Mouse (Mus musculus): ENCODE data around the gene Zfp296.

DNA sequence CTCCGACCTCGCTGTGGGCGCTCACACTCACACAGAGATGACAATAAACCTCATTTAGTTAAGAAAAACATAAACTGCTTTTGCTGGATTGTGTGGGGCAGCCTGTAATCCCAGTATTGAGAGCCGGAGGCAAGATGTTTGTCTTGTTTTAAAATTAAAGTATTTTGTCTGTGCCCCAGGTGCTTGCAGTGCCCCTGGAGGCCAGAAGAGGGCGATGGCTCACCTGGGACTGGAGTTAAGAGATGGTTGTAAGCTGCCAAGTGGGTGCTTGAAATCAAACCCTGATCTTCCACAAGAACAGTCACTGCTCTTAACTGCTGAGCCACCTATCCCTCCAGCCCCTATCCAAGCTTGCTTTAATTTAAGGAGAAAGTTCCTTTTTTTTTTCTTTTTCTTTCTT is 33.9 kb downstream of the Zfp296 start:
- peak; percentile 13; the same call in 1 of the 2 replicates for TF ChIP-seq CTCF (IDR thresholded peaks at IDR 0.05; ENCODE audit: borderline replicate concordance, extremely low read depth, insufficient read depth, insufficient read length)
- TF ChIP-seq POLR2A (IDR thresholded peaks at IDR 0.05; ENCODE audit: borderline replicate concordance, extremely low read depth, insufficient read depth, insufficient read length, poor library complexity, severe bottlenecking): no peak

Measured in brain, embryonic 14.5 days (tissue).